Mouse (Mus musculus): ENCODE results near the gene Rnf2.
A peak's percentile ranks its signal among the peaks of the same experiment; 100 is the strongest.

DNA sequence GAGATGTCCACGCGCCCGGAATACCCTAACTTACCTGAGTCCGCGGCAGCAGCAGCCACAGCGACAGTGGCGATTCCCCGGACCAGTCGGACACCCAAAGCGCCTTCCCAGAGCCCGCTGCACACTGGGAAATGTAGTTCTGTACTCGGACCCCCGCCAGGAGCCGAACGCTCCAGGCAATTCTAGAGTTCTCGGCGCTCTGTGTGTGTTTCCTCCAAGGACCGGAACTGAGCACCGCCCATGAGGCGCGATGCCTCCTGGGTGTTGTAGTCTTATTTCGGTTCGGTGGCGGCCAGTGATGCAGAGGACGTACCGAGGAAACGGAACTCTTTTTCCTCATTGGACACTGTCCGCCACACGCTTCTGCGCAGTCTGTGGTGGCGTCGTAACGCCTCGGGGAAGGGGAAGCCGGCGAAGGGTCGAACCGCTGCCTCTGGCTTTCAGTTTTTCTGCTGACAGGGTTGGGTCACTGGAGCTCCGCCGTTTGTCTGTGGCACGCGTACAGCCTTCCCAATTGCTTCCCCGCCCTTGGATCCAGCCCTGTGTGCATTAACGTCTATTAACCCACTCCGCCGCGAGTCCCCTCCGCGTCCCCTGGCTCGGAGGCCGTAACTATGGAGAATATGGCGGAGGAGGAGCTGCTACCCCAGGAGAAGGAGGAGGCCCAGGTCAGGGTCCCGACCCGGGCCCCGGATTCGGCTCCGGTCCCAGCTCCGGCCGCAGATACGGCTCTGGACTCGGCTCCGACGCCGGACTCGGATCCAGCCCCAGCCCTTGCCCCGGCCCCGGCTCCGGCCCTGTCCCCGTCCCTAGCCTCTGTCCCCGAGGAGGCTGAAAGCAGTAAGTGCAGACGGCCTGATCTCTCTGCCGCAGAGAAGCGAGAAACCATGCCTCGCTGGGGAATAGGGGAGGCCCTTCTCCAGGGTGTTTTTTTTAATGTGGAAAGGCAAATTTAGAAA lies 72.2 kb downstream of the Rnf2 start, which contains the start of the genes Swt1 and Trmt1l:
- TF ChIP-seq POLR2A (IDR thresholded peaks at IDR 0.05; ENCODE audit: insufficient read length, low read depth) (peak; percentile 84), USF1 (IDR thresholded peaks at IDR 0.05; ENCODE audit: low read depth) (no peak), MAX (IDR thresholded peaks at IDR 0.05; ENCODE audit: low read depth) (no peak), POLR2AphosphoS2 (IDR thresholded peaks at IDR 0.05; ENCODE audit: insufficient read length, low read depth) (peak; percentile 97), CEBPB (IDR thresholded peaks at IDR 0.05; ENCODE audit: insufficient read depth, poor library complexity, severe bottlenecking) (no peak), TCF3 (IDR thresholded peaks at IDR 0.05; ENCODE audit: insufficient read length, low read depth) (no peak), MYOD1 (IDR thresholded peaks at IDR 0.05; ENCODE audit: control insufficient read depth in 1 of 3, insufficient read length in 2 of 3, low read depth in 2 of 3) (no peak), REST (IDR thresholded peaks at IDR 0.05; ENCODE audit: insufficient read depth, insufficient read length) (no peak), E2F4 (IDR thresholded peaks at IDR 0.05; ENCODE audit: insufficient read depth) (no peak), TCF12 (IDR thresholded peaks at IDR 0.05; ENCODE audit: insufficient read depth, poor library complexity, severe bottlenecking) (no peak)

Data from myocyte (in vitro differentiated cells).